Mouse (Mus musculus): ENCODE measurements at regions not wholly inside any gene's neighbourhood (a gene's known extent, or its start where the extent isn't known, plus 50 kb on each side); places are given as distances from the start of the nearest gene placed in this dataset.
A peak's percentile ranks its signal among the peaks of the same experiment; 100 is the strongest.

GRCm38 (mm10) chr12:109272101-109272500, 180.5 kb upstream of the Dlk1 start:
- H3K4me3 ChIP-seq (ENCODE audit: extremely low read depth, insufficient read depth, insufficient read length) = no peak overlapping the region
- 64% methylated on average over 5 of the region's 5 CpGs for WGBS
- no peak for DNase-seq (ENCODE audit: low read depth in 1 of 2, low spot score in 2 of 2)
- no peaks in the 10 kb centered on the region for H3K27me3 ChIP-seq (ENCODE audit: control insufficient read depth, insufficient read depth, low read length)
- no peaks in the 10 kb centered on the region for H3K4me1 ChIP-seq (ENCODE audit: control insufficient read depth, insufficient read depth, insufficient read length)
- TF ChIP-seq CTCF (IDR thresholded peaks at IDR 0.05; ENCODE audit: extremely low read depth, insufficient read depth, insufficient read length, insufficient replicate concordance) (no peak), POLR2A (IDR thresholded peaks at IDR 0.05; ENCODE audit: low read depth, low read length) (no peak)
- H3K27ac ChIP-seq (ENCODE audit: insufficient read depth, low read length) = no peak overlapping the region
- H3K36me3 ChIP-seq (ENCODE audit: control insufficient read depth, insufficient read depth, low read length) = no peaks in the 10 kb centered on the region

- no peak overlapping the region for H3K27ac ChIP-seq (ENCODE audit: insufficient read depth, low read length)
- H3K4me1 ChIP-seq (ENCODE audit: control insufficient read depth, insufficient read depth, insufficient read length) = no peaks in the 10 kb centered on the region
- TF ChIP-seq POLR2A (IDR thresholded peaks at IDR 0.05; ENCODE audit: low read depth, low read length) = no peak
- peak; percentile 29; the same call in 1 of the 2 replicates for TF ChIP-seq CTCF (IDR thresholded peaks at IDR 0.05; ENCODE audit: extremely low read depth, insufficient read depth, insufficient read length, insufficient replicate concordance)
- DNase-seq (ENCODE audit: low read depth in 1 of 2, low spot score in 2 of 2) = peak; percentile 17 to 26
- 26% methylated on average over 6 of the region's 6 CpGs for WGBS
- H3K36me3 ChIP-seq (ENCODE audit: control insufficient read depth, insufficient read depth, low read length) = no peaks in the 10 kb centered on the region
- H3K27me3 ChIP-seq (ENCODE audit: control insufficient read depth, insufficient read depth, low read length) = no peaks in the 10 kb centered on the region
- H3K4me3 ChIP-seq (ENCODE audit: extremely low read depth, insufficient read depth, insufficient read length) = no peak overlapping the region
These were observed 137.8 kb upstream of the Dlk1 start for GRCm38 (mm10) chr12:109314850-109315249.

GRCm38 (mm10) chr12:109325986-109326385, 126.6 kb upstream of the Dlk1 start:
- DNase-seq (ENCODE audit: low read depth in 1 of 2, low spot score in 2 of 2) = no peak

GRCm38 (mm10) chr12:109371327-109371726, 81.3 kb upstream of the Dlk1 start:
- DNase-seq (ENCODE audit: low read depth in 1 of 2, low spot score in 2 of 2) = no peak
- WGBS = 82% methylated on average over 2 of the region's 2 CpGs

More at GRCm38 (mm10) chr12:109325986-109326385, 126.6 kb upstream of the Dlk1 start:
- 36% methylated on average over 11 of the region's 11 CpGs for WGBS
- no peak overlapping the region for H3K27ac ChIP-seq (ENCODE audit: insufficient read depth, low read length)
- no peak for TF ChIP-seq CTCF (IDR thresholded peaks at IDR 0.05; ENCODE audit: extremely low read depth, insufficient read depth, insufficient read length, insufficient replicate concordance)
- no peaks in the 10 kb centered on the region for H3K4me1 ChIP-seq (ENCODE audit: control insufficient read depth, insufficient read depth, insufficient read length)
- 0 out of 2 replicates have a peak, but pooled peaks cover 2% of the 10 kb centered on the region for H3K27me3 ChIP-seq (ENCODE audit: control insufficient read depth, insufficient read depth, low read length)
- no peaks in the 10 kb centered on the region for H3K36me3 ChIP-seq (ENCODE audit: control insufficient read depth, insufficient read depth, low read length)
- H3K4me3 ChIP-seq (ENCODE audit: extremely low read depth, insufficient read depth, insufficient read length) = no peak overlapping the region

GRCm38 (mm10) chr12:109385794-109386193, 66.8 kb upstream of the Dlk1 start:
- Histone ChIP-seq H3K27me3 (ENCODE audit: control insufficient read depth, insufficient read depth, low read length) (no peaks in the 10 kb centered on the region), H3K4me3 (ENCODE audit: extremely low read depth, insufficient read depth, insufficient read length) (no peak overlapping the region), H3K4me1 (ENCODE audit: control insufficient read depth, insufficient read depth, insufficient read length) (no peaks in the 10 kb centered on the region), H3K27ac (ENCODE audit: insufficient read depth, low read length) (no peak overlapping the region), H3K36me3 (ENCODE audit: control insufficient read depth, insufficient read depth, low read length) (no peaks in the 10 kb centered on the region)
- TF ChIP-seq CTCF (IDR thresholded peaks at IDR 0.05; ENCODE audit: extremely low read depth, insufficient read depth, insufficient read length, insufficient replicate concordance) (no peak), POLR2A (IDR thresholded peaks at IDR 0.05; ENCODE audit: low read depth, low read length) (no peak)
- 81% methylated on average over 5 of the region's 5 CpGs for WGBS
- no peak for DNase-seq (ENCODE audit: low read depth in 1 of 2, low spot score in 2 of 2)

More at GRCm38 (mm10) chr12:109371327-109371726, 81.3 kb upstream of the Dlk1 start:
- Histone ChIP-seq H3K36me3 (ENCODE audit: control insufficient read depth, insufficient read depth, low read length) (no peaks in the 10 kb centered on the region), H3K27me3 (ENCODE audit: control insufficient read depth, insufficient read depth, low read length) (no peaks in the 10 kb centered on the region), H3K27ac (ENCODE audit: insufficient read depth, low read length) (no peak overlapping the region), H3K4me1 (ENCODE audit: control insufficient read depth, insufficient read depth, insufficient read length) (no peaks in the 10 kb centered on the region), H3K4me3 (ENCODE audit: extremely low read depth, insufficient read depth, insufficient read length) (no peak overlapping the region)
- TF ChIP-seq POLR2A (IDR thresholded peaks at IDR 0.05; ENCODE audit: low read depth, low read length) (no peak), CTCF (IDR thresholded peaks at IDR 0.05; ENCODE audit: extremely low read depth, insufficient read depth, insufficient read length, insufficient replicate concordance) (no peak)

GRCm38 (mm10) chr12:109388791-109389190, 63.8 kb upstream of the Dlk1 start:
- TF ChIP-seq POLR2A (IDR thresholded peaks at IDR 0.05; ENCODE audit: low read depth, low read length) (no peak), CTCF (IDR thresholded peaks at IDR 0.05; ENCODE audit: extremely low read depth, insufficient read depth, insufficient read length, insufficient replicate concordance) (no peak)
- Histone ChIP-seq H3K27ac (ENCODE audit: insufficient read depth, low read length) (no peak overlapping the region), H3K4me1 (ENCODE audit: control insufficient read depth, insufficient read depth, insufficient read length) (no peaks in the 10 kb centered on the region; the same call in 1 of the 2 replicates), H3K4me3 (ENCODE audit: extremely low read depth, insufficient read depth, insufficient read length) (no peak overlapping the region), H3K36me3 (ENCODE audit: control insufficient read depth, insufficient read depth, low read length) (no peaks in the 10 kb centered on the region), H3K27me3 (ENCODE audit: control insufficient read depth, insufficient read depth, low read length) (no peaks in the 10 kb centered on the region)
- DNase-seq (ENCODE audit: low read depth in 1 of 2, low spot score in 2 of 2) = no peak
- WGBS = 58% methylated on average over 7 of the region's 7 CpGs

- no peak for TF ChIP-seq CTCF (IDR thresholded peaks at IDR 0.05; ENCODE audit: extremely low read depth, insufficient read depth, insufficient read length, insufficient replicate concordance)
- no peak for TF ChIP-seq POLR2A (IDR thresholded peaks at IDR 0.05; ENCODE audit: low read depth, low read length)
- H3K27me3 ChIP-seq (ENCODE audit: control insufficient read depth, insufficient read depth, low read length) = no peaks in the 10 kb centered on the region
- H3K36me3 ChIP-seq (ENCODE audit: control insufficient read depth, insufficient read depth, low read length) = no peaks in the 10 kb centered on the region
- no peak for DNase-seq (ENCODE audit: low read depth in 1 of 2, low spot score in 2 of 2)
- H3K4me3 ChIP-seq (ENCODE audit: extremely low read depth, insufficient read depth, insufficient read length) = no peak overlapping the region
- H3K27ac ChIP-seq (ENCODE audit: insufficient read depth, low read length) = no peak overlapping the region
- 94% methylated on average over 12 of the region's 12 CpGs for WGBS
- no peaks in the 10 kb centered on the region; the same call in 1 of the 2 replicates for H3K4me1 ChIP-seq (ENCODE audit: control insufficient read depth, insufficient read depth, insufficient read length)
These were observed 62.2 kb upstream of the Dlk1 start for GRCm38 (mm10) chr12:109390388-109390920.
